Mouse (Mus musculus): ENCODE results near the gene Arid5b.

Arid5b gene

GRCm38 (mm10) chr10:68269789-68270188, 8.8 kb downstream of the Arid5b start:
- DNase-seq (ENCODE audit: low spot score) = no peak

DNA sequence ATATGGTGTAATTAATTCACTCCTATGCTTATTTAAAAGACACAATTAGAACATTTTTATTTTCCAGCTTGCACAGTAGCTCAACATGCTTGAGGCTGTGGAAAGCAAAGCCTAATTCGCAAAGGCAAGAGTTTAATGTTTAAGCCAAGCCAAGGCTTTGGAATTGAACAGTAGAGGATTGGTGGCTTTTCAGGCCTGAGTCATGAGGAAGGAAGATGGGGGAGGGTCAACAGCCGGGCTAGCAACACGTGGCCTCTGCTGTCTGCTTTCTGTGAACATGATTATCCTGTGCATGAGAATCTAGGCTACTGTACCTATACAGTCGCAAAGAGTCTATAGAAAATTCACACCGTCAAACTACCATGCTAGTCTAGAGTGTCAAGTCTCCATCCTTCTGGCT, 9.9 kb downstream of the Arid5b start:
- no peak for DNase-seq (ENCODE audit: low spot score)

DNA sequence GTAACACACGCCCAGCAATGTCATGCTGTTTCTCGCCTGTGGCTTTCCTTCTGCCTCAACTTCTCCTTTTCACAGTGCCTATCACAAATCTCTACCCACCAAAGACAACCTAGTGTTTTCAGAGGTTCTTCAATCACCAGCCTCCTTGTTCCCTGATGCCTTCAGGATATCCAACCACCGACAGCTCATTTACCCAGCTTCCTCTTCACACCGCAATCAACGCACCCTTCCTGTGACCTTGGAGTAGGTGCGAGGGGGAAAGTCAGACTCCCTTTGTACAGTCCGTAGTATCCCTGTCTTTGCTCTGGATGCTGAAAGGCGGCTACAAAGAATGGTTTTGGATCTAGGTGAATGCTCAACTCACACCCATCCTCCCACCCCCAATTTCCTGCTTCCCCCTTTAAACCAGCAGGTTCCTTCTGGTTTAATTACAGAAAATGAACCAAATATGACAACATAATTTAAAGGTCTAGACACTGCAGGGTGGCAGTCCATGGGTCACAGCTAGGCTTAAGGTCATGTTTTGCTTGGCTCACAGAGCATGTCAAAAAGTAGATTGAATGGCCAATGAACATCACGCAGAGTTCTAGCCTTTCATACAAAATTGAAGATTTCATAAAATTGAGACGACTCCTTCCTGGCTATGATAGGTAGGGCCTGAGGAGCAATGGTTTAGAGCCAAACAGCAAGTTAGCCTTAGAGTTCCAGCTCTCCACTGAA, 14.4 kb downstream of the Arid5b start:
- DNase-seq (ENCODE audit: low spot score) = no peak

DNA sequence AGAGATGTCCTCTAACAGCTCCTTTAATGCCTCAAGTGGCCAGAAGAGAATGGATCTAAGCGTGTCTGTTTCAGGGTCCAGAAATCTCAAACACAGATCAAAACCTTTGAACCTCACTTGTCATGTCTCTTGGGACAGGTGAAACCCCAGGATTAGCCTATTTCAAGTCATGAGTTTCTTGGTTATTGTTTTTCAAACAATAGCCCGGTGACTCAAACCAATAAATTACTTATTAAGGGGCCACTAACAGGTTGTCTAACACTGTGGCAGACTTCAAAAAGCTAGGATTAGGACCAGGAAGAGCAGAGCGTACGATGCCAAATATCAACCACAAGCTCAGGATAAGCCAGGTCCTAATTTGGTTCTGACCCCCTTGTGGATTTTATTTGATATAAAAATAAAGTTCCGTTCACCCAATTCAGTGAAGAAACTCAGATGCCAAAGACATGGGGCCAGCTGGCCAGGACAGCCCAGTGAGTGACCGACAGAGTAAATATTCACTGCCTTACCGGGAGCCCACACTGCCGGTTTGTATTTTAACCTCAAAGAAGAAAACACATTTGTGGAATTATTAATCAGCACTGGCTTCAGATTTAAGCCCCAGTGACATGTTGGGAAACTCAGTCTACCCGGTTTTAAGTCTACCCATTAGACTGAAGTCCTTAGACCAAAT, 15.1 kb downstream of the Arid5b start:
- no peak for DNase-seq (ENCODE audit: low spot score)

DNA sequence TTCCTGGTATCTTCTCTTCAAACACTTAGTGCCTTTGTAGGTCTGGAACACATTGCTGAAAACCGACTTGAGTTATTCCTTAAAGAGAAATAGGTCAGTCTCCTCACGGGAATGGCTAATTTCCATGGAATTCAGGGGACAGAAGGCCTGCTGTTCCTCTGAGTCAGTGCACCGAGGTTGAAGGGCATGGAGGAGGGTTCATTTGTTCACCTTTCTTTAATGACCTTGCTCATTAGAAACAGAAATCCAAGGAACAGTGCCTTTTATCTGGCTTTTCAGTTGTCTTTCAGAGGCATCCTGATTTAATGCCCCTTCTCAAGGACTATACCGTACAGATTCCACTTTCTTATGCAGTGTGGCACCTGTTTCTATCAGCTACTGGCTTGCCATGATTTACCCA, 18.9 kb downstream of the Arid5b start:
- no peak for DNase-seq (ENCODE audit: low spot score)

DNA sequence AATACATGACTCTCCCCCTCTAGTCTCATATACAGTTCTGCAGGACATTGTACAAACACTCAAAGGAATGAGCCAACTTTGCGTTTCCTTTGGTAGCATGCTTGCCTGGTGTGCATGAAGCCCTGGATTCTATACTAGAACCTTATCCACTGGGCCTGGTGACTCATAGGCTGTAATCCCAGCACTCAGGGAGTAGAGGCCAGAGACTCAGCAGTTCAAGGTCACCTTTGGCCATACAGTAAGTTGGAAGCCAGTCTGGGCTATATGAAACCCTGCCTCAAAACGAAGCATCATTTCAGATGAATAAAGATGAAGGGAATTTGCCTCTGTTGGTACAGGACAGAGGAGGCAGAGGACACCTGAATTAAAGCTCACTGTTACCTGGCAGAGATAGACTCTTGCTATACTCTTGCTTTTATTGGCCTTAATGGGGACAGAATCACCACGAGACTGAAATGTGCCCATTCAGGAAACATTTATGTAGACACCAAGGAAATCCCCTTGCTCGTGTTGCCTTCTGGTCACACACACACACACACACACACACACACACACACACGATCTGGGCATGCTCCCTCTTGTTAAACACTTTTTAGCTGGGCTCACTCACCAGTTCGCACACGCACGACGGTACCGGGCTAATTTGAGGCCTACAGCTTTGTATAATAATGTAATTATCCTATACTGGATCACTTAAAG, 21.0 kb downstream of the Arid5b start:
- no peak for DNase-seq (ENCODE audit: low spot score)

GRCm38 (mm10) chr10:68256134-68256533, 22.4 kb downstream of the Arid5b start:
- no peak for DNase-seq (ENCODE audit: low spot score)

DNA sequence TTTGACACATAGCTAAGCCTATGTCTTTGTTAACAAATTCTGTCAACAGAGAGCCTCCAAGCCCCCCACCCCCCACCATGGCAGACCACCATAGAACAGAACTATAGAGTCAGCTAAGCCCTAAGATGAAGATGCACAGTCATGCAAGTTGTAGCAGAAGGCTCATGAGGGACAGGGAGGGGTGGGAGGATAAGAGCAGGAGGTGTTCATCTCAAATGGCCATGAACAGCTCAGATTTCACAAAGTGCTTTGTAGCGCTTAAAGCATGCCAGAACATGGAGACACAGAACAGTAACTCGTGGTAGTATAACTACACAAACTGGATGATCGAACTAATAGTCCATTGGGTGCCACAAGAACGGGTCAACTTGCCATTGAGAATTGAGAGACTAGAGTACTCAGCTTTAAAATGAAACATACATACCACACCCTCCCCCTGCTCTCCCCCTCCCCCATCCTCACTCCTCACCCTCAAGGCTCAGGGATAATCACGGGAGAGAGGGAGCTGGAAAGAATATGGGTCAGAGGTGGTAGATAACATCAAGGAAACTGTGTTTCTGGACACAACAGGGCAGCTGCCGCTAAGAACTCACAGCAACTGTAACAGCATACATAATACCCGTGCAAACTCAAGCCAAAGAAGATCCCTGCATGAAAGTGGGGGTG, 25.0 kb downstream of the Arid5b start:
- DNase-seq (ENCODE audit: low spot score) = no peak

- DNase-seq (ENCODE audit: low spot score) = no peak
Observed at GRCm38 (mm10) chr10:68252650-68253049, 25.9 kb downstream of the Arid5b start.

- no peak for DNase-seq (ENCODE audit: low spot score)
Observed at GRCm38 (mm10) chr10:68249355-68249782, 29.2 kb downstream of the Arid5b start.

DNA sequence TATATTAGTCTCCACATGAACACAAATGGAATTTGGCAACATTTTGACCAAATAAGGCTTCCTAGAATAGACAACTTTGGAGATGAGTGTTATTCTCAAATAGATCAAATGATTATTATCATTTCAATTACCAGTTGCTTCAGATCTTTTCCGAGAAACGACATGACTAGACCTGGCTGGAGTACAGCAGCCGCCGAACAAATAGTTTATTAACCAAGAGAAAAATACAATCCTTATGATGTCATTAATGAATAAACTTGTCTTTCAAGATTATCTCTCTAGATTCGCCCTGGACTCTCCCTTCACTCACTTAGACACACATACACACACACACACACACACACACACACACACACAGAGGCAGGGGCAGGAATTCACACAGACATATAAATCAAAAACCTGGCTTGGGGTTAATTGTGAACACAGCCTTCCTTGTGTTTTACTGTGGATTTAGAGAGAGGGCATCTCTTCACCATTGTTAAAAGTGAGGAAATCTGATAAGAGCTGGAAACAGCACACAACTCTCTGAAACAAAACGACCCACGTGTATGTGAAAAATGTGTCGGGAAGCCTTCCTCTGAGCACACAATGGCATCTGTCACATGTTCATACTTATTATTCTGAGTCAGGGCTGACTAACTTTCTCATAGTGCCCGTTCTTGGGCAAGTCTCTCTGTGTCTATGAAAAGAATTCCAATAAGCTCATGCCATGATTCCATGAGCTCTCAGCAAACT, 30.1 kb downstream of the Arid5b start:
- peak; percentile 13 for DNase-seq (ENCODE audit: low spot score)

GRCm38 (mm10) chr10:68247490-68248280, 30.9 kb downstream of the Arid5b start:
- DNase-seq (ENCODE audit: low spot score) = no peak

DNA sequence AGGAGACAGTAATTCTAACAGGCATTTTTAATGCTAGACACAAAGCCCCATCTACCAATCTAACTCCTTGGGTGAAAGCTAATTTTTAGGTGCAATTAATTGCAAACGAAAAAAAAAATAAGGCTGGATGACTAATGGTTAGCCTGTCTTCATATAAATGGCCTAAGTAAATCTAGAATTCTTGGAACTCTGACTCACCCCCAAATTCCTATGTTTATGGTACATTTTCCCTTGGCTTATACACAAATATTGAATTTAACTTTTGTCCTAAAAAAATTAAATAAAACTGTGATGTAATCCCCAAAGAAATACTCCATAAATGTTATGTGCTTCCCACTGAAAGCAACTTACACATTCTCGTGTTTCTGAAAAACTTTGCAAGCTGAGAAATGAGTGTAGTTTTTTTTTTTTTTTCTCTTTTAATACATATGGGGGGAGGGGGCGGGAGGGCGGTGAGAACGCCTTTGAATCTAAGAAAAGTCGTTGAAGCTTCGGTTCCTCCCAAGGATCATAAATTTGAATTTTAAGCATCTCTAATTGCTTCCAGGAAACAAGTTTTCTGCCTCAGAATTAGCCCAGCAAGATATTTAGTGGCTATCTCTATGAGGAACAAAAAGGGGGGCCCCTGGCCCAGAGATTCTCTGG, 31.8 kb downstream of the Arid5b start:
- no peak for DNase-seq (ENCODE audit: low spot score)

GRCm38 (mm10) chr10:68240804-68241485, 37.6 kb downstream of the Arid5b start:
- no peak for DNase-seq (ENCODE audit: low spot score)

DNA sequence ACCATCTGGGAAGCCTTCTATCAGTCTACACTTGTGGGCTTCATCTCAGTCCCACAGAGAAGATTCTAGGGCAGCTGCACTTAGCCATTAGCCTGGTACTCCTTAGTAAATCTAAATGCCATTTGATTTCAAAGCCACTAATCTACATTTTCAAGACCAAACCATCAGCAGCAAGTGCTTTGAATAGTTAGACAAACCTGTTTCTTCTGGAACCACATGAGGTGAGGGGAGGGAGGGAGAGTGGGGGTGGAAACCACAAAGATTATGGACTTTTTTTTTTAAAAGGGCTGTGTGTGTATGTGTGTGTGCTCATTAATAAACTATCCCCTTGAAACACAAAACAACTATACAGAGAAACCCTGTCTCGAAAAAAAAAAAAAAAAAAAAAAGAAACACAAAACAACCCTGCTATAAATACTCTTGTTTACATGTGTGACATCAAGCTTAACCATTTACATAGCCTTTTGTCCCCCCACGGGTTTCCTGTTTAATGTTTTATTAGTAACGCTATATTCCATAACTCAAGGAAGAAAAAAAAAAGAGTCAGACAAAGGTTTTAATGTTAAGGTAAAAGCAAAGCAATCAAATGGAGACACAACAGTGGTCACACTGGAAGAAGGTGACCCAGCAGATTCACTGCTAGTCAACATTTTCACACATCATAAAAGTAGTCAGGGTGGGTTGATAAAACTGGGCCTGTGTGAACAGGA, 38.3 kb downstream of the Arid5b start:
- no peak for DNase-seq (ENCODE audit: low spot score)

- DNase-seq (ENCODE audit: low spot score) = no peak
Observed at GRCm38 (mm10) chr10:68239426-68240070, 39.0 kb downstream of the Arid5b start.

GRCm38 (mm10) chr10:68238707-68239425, 39.7 kb downstream of the Arid5b start:
- DNase-seq (ENCODE audit: low spot score) = no peak

GRCm38 (mm10) chr10:68238182-68238581, 40.4 kb downstream of the Arid5b start:
- no peak for DNase-seq (ENCODE audit: low spot score)

Data from layer of hippocampus, adult 11-12 months (tissue).